Mouse (Mus musculus): ENCODE results near the gene Mon2.

The Mon2 gene

DNA sequence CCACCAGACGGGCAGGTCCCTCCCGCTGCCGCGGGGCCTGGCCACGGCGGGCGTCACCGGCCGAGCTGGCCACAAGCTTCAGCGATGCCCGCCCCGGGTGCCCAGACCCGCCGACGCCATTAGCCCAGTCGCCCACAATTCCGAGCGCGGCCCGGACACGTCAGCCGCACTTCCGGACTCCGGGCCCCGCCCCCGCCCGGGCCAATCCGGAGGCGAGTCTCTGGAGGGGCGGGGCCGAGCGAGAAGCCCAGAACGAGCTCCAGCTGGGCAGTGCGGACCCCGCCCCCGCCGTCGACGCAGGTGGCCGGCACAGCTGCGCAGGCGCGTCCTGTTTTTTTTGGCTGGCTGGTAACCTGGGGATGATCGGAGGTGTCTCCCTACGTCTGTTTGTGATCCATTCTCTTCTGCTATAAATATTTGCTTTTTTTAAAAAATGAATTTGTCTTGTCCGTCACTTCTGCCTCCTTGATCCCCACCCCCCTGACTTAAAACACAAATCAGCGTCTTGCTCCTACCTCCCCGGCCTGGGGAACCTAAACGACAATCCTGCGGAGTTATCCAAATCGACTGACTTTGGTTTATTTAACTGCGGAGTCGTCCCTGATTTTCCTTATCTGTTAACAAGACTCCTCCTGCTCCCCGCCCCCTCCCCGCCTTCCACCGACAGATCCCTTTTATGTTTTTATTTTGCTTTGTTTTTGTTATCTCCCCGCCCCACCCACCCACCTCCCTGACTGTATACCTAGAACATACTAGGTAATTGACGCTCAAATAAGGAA, at the start of gene Mon2:
Mon2 (minus strand) TSS at position 261 of the 779 bp plus-strand sequence.
- peak; percentile 91 for DNase-seq (ENCODE audit: extremely low spot score)

DNA sequence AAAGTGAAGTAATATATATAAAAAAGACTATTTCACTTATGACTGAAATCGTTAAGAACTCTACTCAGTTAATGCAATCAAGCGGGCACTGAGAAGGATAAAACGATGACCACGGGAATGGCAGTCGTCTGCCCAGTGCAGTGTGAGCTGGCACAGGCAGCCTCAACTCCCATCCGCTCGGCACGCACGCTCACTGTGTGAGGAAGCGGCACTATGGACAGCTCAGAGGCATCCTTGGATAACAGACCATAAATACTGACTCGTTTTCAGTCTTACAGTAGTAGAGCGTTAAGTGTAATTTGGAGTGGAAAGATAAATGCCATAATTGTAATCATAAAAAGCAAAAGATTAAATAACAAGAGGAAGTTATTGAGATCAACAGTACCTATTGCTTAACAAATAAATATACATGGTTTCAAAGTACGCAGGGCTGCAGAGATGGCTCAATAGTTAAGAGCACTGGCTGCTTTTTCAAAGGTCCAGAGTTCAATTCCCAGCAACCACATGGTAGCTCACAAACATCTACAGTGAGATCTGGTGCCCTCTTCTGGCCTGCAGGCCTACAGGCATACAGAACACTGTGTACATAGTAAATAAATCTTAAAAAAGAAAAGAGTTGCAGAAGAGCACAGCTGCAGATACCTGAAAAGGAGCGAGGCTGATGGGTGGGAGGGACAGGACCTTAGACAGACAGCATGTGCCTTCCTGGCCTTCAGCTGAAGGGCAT, 44.5 kb upstream of the Mon2 start:
- DNase-seq (ENCODE audit: extremely low spot score): no peak

DNA sequence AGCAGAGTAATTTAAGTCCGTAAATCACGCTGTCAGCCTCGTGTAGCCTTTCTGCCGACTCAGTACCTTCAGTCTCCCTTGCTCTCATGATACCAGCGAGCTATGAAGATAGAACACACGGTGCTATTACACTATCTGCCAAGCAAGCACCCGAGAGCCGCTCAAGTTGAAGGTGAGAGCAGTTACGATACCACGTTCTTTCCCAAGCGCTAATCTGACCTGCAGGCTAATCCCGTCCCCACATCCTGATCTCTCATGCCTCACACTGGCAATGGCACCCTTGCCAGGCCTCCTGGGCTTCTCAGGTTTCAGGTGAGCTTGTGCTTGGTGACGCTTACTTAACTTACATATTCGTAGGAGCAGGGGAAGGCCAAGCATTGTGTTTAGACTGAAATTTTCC, 40.6 kb upstream of the Mon2 start:
- no peak for DNase-seq (ENCODE audit: extremely low spot score)

DNA sequence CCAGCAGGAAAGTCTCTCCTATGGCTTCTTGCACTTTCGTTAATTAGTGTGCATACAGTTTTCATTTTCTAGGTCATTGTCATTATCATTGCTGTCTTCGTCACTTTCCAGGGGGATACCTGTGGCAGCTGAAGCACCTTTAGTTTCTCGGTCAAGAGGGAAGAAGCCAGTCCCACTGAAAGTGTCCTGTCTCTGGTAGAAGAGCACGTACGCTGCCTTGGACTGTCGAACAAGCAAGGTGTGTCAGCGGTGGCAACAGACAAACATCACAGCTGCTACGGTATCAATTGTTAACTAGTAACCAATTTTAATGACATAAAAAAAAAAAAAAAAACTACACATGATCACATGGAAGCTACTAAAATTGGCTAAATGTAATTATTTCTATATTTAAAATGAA, 37.2 kb upstream of the Mon2 start:
- DNase-seq (ENCODE audit: extremely low spot score): no peak

DNA sequence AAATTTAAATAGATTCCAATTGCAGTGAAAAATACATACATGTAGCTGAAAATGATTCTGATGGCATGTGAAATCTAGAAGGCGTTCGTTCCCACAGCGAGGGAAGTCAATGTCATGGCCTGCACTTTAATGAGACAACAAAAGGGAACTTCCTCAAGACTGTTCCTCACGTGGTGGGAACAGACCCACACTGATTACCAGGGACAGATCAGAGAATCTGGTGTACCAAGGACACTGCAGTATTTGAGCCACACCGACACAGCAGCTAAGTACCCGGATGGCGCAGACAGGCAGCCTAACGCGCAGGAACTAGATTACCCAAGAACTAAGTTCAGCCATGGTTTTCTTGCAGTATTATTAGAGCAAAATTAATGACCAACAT, 36.5 kb upstream of the Mon2 start:
- DNase-seq (ENCODE audit: extremely low spot score): no peak

DNA sequence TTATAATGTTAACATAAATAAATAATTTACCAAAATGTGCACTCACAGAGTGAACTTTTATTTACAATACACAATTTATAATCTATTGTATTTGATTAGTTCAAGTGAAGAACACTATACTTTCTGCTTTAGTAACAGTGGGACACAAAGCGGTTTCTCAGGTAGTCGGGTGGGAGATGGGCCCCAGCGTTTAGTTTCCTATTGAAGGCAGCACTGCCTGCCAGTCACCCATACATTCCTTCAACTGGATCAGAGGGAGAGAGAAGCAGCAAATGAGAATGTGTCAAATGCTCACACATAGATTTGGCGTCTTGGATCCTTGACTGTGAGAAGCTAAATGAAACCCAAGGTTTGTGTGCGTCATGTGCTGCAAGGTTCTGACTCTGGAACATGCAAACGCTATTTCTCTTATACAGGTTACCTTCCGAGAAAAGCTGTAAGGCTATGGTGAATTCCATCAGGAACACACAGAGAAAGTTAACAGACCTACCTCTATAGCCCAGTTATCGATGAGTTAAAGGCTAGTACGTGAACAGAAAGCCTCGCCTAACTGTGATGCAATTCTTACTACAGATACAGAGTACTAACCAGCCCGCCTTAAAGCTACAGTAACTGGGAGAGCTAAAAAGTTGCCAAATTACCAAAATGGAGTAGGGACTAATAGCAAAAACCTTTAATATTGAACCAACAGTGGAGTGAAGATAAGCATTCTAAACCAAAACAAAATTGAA, 35.9 kb upstream of the Mon2 start:
- no peak for DNase-seq (ENCODE audit: extremely low spot score)

DNA sequence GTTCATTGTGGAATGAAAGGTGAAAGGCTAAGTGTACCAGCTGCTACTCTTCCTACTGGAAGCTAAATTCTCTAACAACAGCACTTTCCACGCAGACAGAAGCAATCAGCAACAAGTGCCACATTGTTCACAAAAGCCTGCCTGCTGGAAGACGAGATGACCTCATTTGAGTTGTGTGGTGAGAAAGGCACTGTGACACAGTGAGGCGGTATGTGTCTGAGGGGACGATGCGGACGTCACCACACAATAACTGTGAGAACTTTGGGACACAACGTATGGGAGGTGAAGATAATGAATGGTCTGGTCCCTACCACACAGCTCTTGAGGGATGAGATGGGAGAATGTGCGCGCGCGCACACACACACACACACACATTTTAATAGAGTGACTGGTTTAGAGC, 34.2 kb upstream of the Mon2 start:
- DNase-seq (ENCODE audit: extremely low spot score): no peak

DNA sequence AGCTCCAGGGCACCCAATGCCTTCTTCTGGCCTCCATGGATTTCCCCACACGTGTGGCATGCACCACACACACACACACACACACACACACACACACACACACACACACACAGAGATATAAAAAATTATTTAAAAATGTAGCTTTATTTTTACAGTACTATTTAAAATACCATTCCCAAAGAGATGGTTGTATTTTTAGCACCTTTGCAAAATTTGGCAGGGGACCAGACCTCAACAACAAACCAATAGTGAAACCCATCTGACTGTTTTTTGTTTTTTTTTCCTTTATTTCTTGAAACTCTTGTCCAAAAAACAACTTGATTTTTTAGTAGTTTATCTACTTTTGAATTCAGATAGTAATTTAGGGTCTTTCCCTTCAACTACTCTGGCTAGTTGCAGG, 32.2 kb upstream of the Mon2 start:
- no peak for DNase-seq (ENCODE audit: extremely low spot score)

DNA sequence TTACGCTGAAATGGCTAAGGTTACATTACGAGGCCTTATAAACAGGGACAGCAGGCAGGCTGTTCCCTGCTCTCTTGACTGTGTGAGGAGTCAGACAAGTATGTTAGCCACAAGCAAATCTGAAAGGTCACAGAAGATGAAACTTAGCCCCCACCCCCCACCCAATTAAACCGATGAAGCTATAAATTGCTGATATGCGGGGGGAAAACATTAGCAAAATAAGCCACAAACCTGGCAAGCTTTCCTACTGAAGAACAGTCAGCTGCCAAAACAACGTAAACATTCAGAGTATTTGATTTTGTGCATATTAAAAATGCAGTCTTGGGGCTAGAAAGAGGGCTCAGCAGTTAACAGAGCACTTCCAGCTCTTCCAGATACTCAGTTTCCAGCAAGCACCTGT, 31.8 kb upstream of the Mon2 start:
- DNase-seq (ENCODE audit: extremely low spot score): no peak

DNA sequence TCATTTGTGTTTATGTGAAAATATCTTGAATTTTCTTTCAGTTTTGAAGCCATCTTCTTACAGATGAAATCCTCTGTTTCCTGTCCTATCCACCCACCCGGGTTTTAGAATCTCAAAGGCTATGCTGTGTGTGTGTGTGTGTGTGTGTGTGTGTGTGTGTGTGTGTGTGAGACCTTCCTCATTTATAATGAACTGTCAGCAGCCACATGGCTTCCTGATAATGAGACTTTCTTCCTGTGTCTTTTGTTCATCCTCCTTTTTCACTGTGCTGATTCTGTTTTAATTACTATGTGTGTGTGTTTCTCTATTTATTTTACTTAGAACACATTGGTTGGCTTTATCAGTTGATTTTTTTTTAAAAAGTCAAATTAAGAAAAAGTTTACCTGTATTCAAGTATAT, 25.0 kb upstream of the Mon2 start:
- DNase-seq (ENCODE audit: extremely low spot score): no peak

DNA sequence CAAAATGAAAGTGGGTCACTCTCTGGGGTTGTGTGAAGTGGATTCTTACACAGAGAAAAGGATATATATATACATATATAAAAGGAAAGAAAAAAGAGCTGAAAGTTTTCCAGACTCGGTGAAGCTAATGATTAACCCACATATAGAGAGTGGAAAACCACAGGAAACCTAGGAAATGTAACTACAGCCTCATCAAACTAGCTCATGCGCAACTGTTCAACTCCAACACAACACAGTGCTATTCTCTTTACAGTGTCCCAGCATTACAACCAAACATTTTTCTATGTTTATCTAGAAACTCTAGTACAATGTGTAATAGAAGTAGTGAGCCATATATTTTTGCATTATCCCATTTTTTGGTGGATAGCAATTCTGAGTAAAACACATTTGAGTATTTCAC, 24.3 kb upstream of the Mon2 start:
- no peak for DNase-seq (ENCODE audit: extremely low spot score)

DNA sequence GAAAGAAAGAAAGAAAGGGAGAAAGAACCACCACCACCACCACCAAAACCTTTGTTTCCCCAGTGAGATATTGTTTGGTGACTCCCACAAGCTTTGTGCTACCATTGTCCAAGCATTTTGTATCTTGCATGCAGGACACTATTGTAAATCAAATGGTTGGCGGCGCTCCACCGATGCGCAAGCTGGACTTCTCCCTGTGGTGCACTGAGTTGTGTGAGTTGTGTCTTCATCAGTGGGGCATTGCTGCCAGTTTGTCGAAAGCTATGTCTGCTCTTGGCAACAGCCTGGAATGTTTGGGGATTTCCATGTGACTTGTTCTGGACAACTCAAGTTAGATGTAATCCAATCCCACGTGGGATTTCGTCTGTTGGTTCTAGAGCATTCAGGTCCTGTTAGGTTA, 18.2 kb upstream of the Mon2 start:
- DNase-seq (ENCODE audit: extremely low spot score): no peak

DNA sequence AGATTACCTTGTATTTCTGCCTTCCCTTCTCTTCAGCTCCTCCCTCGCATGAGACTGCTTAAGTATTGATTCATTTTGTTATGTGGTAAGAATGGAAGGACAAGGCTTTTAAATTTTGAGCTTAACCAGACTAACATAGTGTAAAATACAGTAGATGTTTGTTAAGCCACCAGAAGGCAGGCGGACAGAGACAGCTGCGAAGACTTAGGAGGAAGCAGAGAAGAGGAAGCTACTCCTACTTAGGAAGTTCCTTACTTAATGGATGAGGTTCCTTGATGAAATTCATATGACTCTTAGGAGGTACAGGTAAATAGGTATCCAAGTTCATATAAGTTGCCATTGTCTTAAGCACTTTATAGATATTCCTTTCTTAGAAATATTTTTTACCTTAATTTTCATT, 16.3 kb upstream of the Mon2 start:
- DNase-seq (ENCODE audit: extremely low spot score): no peak

DNA sequence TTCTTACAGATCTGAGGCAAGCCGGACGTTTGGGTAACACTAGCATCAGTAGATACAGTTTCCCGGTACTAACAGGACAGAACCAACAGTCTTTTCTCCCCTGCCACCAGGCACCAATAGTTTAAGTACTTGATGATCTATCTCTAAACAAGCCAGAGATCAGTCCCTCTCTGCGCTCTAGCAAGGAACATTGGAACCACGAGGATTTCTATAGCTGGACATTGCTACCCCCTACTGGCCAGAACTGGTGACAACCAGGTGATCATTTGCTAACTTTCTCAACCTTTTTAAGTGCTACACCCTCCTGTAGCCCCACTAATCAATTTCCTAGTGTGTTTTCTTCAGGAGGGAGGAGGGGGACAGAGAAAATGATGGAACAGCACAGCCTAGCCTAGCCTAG, 15.4 kb upstream of the Mon2 start:
- DNase-seq (ENCODE audit: extremely low spot score): peak; percentile 60

DNA sequence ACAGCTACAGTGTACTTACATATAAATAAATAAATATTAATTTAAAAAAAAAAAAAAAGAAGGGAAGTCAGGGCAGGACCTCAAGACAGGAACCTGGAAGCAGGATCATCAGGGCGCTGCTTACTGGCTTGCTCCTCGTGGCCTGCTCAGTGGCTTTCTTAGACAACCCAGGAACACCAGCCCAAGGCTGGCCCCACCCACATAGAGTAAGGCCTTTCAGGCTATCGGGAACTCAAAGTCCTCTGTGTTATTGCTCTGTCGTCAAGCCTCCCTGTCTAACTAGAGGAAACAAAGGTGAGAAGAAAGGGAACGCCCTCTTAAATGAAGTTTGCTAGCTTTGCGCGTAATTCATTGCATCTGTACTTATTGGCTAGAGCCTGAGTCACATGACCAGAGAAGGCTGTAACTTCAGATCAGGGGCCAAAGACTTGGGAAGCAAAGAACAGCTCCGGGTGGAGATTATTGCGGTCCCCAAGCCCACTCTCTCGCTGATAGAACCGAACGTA, 13.2 kb upstream of the Mon2 start:
- no peak for DNase-seq (ENCODE audit: extremely low spot score)

DNA sequence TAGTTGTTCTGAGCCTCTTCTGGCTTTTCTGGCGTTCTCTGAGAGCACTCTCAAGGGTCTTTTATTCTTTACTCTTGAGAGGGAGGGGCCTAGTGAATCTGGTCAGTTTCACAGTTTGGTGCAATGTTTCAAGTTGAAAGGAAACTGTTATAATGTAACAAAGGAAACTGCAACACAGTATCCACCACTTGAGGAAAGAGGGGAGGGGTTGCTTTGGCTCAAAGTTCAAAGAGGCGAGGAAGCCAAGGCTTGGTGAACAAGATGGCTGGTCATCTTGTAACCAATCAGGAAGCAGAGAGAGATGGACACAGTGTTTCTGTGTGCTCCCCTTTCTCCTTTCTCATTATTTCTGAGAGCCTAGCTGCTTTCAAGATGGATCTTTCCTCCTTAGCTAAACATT, 10.5 kb upstream of the Mon2 start:
- no peak for DNase-seq (ENCODE audit: extremely low spot score)

DNA sequence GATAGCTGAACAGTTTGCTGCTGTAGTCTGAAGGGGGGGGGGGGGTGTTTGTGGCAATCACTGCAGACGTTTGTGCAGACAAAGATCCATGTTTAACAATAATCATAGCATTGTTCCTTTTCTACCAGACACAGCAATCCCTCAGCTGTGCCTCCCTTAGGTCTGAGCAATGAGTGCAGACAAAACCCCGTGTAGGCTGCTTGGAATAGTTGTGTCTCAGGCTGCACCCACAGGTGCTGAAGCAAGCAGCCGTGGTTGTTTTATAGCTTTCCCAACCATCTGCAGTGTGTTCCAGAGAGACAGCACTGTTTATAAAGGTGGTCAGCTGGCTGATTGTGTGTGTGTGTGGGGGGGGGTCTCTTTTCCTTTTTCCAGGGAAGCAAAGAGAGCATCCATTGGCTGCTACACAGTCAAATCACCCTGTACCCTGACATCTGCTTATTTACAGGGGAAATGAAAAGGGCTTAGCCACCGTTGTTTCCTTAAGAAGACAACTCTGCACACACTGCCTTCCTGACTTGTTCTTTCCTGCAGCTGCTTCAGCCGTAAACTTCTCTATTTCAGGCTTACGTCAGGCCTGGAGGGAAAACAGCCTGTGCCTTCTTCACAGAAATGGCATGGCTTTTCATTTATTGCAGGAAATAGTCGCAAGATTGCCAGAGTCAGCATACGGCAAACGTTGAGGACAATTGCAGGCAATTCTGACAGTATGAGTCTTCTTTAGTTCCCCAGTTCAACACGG, 8.8 kb upstream of the Mon2 start:
- no peak for DNase-seq (ENCODE audit: extremely low spot score)

DNA sequence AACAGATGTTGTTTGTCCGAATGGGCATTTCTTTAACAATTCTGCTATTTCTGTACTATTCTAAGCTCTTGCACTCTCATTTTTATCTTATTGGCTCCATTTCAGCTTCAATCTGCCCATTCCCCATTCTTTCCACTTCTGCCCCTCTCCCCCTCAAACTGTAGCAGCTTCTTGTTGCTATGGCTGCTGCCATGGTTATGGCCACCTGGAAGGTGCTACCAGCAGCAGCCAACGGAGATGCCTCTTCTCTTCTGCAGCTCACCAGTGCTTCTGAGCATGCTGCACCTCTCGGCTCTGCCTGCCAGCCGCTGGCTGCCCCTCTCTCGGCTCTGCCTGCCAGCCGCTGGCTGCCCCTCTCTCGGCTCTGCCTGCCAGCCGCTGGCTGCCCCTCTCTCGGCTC, 8.0 kb upstream of the Mon2 start:
- DNase-seq (ENCODE audit: extremely low spot score): no peak

DNA sequence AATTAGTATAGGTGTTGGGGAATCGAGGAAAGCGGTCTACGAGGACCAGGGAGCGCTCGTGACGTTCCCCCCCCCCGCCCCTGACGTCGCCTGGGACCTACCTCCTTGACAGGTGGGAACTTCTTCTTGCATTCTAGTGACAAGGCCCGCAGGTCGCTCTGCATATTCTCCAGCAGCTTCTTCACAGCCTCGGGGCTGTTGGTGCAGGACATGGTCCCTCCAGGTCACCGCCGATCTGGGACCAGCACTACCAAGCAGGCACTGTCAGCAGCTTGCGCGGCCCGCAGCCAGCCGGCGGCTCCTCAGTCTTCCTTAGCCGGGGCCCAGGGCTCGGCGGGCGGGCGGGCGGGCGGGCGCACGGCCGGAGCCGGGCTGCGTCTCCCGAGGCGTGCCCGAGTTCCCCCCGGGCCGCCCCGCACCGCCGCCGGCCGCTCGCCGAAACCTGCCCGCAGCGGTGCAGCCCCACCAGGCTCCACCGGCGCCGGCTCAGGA, 508 bp downstream of the Mon2 start:
- peak; percentile 9 for DNase-seq (ENCODE audit: extremely low spot score)

DNA sequence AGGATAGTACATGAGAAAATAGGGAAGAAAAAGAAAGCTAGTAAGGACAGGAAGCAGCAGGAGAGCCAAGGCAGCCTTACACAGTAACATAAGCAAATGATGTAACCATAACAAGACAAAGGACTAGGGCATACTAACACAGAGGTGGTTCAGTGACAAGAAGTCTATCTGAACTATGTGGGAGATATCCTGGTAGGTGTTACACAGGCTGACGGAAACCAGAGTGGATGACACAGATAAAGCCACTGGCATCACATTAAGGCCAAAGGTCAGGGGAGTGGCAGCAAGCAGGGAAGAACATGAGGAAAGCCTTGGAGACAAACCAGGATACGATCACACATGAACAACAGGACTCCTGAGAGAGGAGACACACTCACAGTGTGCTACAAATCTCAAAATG, 4.3 kb downstream of the Mon2 start:
- no peak for DNase-seq (ENCODE audit: extremely low spot score)

DNA sequence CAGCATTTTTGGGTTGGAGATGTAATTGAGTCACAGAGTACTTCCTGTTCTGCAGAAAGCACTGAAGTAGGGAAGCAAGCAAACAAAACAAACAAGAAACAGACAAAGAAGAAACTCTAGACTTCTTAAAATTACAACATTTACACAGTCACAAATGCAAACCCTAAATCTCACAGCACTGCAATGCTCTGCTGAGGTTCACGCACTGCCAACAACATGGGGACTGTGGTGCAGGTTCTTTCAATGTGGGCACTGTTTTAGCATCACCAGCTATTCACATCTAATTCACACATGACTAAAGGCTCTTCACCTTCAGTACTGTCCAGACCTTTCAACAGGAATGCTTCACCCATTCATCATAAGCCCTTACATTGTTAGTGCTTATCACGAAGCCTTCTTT, 13.3 kb downstream of the Mon2 start:
- DNase-seq (ENCODE audit: extremely low spot score): no peak

DNA sequence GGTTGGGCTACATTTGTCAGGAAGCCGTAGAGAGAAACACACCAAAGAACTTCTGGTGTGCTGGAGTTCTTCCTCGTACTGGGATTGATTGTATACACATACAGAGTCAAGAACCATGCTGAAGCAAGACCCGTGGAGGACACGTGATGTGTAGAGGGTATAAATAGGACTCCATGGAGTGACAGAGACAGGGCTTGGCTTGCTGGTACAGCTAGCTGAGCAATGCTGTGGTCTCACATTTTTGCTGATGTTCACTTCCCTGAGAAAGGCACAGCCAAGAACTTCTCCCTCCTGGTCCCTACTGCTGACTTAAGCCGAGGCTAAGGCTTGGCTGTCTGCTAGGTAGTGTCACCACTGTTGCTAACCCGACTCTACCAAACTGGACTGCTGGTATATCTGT, 15.5 kb downstream of the Mon2 start:
- DNase-seq (ENCODE audit: extremely low spot score): no peak

Measured in embryo, embryonic 9.5 days (tissue).